Mouse (Mus musculus): ENCODE measurements around the gene Apol6.

DNA sequence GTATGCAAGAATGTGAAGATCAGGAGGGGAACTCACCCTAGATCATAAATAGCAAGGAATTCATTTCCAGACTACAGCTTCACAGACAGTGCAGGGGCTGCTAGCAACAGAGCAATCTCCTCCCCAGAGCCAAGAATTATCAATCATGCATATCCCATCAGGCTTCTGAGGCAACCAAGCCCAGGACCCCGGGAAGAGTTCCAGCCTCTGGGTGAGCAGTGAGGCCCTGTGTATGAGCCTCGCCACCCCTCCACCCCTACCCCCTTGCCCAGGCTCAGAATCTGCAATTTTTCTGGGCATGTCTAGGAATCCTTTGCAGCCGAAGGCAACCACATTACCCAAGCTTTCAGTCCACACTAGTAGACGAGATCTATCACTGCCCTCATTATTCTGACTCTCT, 22.7 kb upstream of the Apol6 start:
- TF ChIP-seq EP300 (optimal IDR thresholded peaks at IDR 0.05) (no peak), CTCF (IDR thresholded peaks at IDR 0.05; ENCODE audit: low read depth) (no peak)
